Mouse (Mus musculus): Measurements from ENCODE around the gene Srcap. TPM values are rescaled to one million over a fixed set of nuclear protein-coding genes. Genes with fewer than 3 reads are reported as not detected.
"Not testable (repeated sequence)": the region's sequence is repeated elsewhere in the genome, so short reads cannot be mapped to it uniquely, and the experiment has no call there.

Srcap gene
- total RNA-seq (2022), result 10 to 100 TPM; 51.8 to 60.5 (median 55.2) TPM

DNA sequence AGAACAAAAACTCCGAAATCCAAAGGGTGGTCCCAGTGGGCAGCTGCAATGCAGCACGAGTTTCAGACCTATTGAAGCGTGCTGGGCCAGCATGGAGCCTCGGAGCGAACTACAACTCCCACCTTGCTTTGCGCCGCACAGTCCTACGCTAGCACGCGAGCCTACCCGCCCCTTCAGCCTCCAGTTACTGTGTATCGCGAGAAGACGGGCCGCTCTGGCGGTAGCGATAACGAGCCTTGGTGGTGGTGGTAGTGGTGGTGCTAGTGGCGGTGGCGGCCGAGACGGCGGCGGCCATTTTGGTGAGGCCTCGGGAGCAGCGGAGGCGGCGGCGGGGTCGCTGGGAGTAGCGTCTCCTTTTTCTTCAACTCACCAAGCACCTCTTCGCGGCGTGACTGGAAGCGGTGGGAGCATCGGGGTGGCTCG, at the start of gene Srcap:
Gene Srcap (plus strand): TSS at position 176 of the 423 bp plus-strand sequence.
- peak; percentile 96 for DNase-seq (ENCODE audit: low spot score)

DNA sequence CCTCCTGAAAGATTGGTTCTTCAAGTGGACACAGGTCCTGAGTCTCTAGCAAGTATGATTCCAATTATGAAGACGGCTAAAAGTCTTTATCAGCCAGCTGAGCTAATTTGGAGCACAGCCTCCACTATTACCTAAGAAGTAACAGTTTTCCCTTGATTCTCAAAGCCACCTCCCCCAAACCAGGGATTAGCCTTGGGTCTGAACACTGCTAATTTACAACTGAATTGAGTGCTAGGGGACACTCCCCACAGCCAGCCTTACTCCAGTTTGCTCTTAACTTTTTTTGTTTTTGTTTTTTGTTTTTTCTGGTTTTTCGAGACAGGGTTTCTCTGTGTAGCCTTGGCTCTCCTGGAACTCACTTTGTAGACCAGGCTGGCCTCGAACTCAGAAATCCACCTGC, 46.6 kb upstream of the Srcap start:
- DNase-seq (ENCODE audit: low spot score), result no peak

DNA sequence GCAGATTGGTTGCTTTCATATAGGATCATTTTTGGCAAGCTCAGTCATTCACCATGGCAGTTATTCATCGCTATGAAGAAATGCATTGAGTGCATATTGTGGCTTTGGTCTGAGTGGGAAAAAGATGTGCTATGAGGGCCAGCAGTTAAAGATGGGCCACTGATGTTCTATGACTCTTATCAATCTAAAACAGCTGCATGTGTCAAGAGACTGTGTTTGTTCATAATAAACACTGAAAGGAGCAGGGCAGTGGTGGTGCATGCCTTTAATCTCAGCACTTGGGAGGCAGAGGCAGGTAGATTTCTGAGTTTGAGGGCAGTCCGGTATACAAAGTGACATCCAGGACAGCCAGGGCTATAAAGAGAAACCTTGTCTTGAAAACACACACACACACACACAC, 46.1 kb upstream of the Srcap start:
- DNase-seq (ENCODE audit: low spot score), result not testable (repeated sequence)

DNA sequence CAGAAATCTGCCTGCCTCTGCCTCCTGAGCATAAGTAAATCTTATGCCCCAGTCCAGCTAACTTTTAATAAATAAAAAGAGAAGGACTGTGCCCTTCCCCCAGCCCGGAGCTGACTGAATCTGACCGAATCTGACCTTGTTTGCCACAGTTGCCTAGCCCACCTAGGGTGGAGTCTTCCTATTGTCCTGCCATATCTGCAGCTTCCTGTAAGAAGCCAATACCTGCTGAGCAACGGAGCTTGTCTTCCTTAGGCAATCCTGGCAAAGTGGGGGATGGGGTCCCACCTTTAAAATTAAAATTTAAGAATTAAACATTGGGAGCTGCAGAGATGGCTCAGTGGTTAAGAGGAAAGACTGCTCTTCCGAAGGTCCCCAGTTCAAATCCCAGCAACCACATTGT, 45.2 kb upstream of the Srcap start:
- DNase-seq (ENCODE audit: low spot score), result no peak

DNA sequence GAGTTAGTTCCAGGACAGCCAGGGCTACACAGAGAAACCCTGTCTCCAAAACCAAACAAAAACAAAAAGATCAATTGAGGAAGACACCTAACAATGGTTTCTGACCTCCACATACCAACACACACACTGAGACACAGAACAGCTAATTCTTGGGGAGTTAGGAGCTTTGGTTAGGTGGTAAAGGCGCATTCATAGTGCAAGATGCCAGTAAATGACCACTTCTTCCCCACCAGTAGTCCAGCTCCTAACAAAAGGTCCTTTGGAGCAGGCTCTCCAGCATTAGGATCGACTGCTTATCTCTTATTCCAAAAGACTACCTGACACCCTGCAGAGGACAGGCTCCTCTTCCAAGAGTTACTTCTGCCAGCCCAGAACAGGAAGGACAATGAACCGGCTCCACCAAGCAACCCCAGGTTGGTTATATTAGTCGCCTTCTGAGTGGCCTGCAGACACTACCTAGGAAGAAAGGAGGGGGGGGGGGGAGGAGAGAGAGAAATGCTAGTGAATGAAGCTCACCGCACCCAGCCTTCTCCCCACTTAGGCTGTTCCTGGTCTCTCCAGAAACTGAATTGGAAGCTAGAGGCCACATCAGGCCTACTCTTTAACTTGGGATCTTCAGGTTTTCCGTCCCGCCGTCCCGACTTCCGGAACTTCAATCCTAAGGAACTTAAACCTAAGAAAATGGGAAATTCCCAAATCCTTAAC, 41.6 kb upstream of the Srcap start:
- DNase-seq (ENCODE audit: low spot score), result peak; percentile 23

DNA sequence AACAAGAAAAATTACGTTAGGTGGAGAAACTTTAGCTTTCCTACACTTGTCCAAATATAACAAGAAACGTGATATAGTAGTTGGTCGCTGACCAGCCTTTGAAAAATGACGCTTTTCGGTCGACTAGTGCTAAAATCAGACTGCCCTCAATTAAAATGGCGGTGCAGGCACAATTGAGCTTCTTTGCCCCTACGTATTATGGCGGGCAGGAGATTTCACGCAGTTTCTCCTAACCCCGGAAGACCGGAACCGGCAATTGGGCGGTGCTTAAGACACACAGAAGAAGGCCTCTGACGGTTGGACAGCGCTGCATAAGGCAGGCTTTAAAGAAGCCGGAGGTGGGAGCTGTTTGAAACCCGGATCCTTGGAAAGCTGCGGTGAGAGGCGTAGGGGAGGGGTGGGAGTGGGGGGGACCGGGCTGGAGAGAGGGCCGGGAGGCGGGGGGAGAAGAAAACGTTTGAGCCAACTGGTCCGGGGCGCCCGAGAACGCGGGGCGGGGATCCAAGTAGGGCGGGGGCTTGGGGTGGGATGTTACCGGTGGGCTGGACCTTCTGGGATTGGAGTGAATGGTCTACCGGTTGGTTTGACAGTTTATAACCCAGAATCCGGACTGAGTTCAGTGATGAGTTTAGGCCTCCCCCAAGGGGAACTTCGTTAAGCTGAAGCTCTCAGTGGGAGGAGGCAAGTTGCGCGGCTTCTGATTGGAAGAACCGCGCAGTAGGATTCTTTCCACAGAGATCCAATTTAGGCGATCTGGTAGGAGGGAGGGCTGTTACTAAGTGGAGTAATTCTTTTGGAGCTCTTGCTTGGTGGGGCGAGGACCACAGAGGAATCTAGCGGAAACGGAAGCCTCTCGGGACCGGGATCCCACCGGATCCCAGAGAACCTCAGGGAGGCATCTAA, 40.8 kb upstream of the Srcap start:
- DNase-seq (ENCODE audit: low spot score), result peak; percentile 96

DNA sequence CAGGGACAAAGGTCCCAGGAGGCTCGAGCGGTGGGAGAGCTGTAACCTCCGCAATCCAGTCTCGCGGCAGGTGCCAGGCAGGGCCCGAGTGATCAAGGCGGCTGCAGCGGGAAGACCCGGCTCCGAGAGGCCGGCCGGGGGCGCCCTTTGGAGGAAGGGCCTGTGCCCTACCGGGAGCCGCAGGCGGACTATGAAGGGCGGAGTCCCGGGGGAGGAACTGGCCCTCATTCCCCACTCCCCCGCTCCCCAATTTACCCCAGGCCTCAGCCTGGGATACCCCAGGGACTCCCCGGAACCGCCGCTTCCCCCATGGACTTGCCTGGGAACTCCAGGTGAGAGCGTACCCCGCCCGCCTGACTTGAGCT, 40.2 kb upstream of the Srcap start:
- DNase-seq (ENCODE audit: low spot score), result no peak

DNA sequence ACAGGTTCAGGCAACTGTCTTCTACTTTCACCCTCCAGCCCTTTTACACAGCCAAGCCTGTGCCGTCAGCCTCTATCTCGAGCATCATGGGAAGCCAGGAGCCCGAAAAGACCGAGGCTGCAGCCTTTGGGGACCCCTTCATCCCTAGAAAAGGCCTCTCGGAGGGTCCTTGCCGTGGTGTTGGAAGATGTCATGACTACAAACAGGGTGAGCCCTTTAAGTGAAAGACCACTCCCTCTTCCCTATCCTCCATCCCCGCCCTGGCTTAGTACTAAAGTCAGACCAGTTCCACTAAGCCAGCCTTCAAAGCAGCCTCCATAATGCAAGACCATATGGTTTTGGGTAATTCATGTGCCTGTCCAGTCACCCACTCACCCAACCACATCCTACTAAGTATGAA, 39.7 kb upstream of the Srcap start:
- DNase-seq (ENCODE audit: low spot score), result no peak

DNA sequence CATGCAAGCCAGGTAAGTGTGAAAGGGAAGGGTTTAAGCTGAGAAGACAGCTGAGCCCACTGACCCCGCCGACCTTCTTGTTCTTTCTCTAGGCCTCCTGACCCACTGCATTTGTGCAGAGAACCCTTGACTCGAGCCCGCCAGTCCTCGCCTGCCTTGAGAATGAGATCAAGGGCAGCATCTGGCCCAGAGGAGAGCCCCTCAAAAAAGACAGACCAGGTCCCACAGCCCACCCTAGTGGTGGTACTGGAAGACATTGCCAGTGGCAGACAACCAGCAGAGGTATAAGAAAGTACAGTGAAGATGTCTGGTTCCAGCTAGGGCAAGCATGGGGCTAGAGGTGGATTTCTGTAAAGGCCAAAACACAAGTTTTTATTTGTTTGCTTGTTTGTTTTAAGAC, 38.1 kb upstream of the Srcap start:
- DNase-seq (ENCODE audit: low spot score), result no peak

DNA sequence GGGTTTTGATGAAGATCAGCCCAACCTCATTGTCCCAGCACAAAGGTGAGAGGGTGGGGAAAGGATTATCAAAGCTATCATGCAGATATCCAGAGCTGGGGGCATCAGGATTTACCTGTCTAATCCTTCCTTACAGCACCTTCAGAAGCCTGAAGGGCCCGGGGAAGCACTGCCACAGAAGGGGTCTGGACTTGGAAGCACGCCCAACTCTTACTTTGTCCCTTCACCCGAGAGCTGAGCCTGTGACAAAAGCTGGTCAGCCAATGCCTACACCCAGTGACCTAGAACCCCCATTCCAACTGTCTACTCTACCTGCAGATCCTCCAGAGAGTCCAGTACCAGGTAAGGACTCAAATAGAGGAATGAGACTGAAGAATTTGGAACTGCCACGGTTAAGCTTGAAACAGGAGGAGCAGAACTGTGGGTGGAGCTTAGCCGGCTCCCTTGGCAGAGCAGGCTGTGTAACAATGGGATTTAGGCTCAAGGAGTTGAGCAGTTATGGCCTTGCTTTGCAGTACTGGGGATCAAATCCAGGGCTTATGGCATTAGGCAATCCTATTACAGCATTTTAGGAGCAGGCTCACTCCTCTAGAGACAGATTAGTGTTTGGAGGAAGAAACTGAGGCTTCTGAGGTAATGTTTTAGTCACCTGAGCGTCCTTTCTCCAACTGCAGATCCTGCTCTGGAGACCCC, 37.3 kb upstream of the Srcap start:
- no peak for DNase-seq (ENCODE audit: low spot score)

DNA sequence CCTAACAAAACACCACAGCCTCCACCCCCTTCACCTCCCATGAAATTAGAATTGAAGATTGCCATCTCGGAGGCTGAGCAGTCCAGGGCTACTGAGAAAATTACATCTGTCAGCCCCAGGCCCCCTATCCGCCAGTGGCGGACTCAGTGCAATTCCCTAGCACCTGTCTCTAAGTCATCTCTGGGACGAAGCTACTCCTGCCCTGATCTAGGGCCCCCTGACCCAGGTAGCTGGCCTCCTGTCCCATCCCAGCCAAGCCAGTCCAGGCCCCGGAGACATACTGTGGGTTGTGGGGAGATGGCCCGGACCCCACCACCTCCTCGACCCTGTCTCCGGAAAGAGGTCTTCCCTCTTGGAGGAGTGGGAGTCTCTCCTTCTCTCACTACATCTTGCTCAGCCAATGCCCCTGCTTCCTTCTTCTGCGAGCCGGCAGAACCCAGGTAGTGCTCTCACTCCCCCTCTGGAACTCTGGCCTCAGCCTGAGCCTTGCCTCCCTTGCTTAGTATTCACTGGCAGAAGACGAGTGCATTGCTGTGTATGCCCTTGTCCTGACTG, 36.5 kb upstream of the Srcap start:
- DNase-seq (ENCODE audit: low spot score), result no peak

DNA sequence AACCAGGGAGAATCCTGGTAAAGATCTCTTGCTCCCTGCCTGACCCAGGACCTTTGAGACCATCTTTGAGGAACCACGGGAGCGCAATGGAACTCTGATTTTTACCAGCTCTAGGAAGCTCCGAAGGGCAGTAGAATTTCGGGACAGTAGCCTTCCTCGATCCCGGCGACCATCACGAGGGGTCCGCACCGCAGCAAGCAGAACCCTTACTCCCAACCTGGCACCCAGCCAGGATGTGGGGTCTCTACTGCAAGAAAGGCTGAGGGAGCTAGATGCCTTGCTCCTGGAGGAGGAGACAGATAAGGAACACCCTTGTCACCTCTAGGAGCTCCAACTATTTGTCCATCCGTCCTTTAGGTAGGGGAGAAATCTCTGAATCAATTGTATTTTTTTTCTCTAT, 35.4 kb upstream of the Srcap start:
- DNase-seq (ENCODE audit: low spot score), result no peak

DNA sequence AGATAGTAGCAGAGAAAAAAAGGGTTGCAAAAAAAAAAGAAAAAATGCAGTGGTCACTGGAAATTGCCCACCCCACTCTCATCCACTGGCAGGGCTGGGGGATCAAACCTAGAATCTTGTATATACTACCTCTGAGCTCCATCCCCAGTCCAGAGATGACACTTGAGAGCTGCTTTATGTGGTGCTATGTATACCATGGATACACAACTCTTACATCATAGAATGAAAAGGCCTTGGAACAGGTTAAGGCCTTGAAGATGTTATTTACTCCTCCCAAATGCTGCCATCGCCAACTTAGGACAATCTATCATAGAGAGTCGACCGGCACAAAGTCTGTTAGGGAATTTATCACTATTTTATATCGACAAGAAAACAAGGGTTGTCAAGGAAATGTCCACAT, 34.9 kb upstream of the Srcap start:
- DNase-seq (ENCODE audit: low spot score), result no peak

DNA sequence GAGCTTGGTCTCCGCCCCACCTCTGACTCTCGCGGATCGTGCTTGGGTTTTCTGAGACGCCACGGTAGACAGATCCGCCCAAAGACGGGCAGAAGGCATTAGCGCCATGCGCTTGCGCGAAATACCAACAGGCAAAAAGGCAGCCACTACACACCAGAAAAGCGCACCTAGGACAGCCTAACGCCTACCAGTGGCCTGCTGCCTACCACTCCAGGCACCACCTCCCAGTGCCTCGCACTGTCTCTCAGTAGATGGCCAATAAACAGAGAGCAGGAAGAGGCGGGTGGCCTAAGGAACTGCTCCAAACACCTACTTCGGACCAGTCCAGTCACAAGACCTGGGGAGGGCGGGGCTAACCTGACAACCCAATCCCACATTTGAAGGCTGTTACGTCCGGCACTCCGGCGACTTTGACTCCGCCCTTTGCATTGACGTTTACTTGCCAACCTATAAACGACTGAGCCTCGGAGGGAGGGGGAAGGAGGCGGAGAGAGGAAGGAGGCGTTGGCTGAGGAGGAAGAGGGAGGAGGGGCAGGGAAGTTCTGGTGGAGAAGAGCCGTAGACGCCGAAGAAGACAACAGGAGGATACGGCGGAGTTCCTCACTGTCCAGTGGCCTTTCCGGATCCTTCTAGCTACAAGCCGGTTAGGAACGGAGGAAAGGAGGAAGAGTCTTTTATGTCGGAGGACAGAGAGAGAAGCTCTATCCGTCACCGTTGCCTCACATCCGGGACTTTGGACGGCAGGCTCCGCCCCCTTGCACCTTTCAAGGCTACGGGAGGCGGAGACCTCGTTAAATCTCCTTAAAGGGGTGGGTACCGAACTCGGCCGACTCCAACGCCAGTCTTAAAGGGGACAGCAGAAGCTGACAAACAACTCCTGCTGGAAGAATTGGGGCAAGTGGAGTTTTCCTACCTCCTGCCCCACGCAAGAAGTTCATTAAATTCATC, 33.8 kb upstream of the Srcap start:
- peak; percentile 100 for DNase-seq (ENCODE audit: low spot score)

DNA sequence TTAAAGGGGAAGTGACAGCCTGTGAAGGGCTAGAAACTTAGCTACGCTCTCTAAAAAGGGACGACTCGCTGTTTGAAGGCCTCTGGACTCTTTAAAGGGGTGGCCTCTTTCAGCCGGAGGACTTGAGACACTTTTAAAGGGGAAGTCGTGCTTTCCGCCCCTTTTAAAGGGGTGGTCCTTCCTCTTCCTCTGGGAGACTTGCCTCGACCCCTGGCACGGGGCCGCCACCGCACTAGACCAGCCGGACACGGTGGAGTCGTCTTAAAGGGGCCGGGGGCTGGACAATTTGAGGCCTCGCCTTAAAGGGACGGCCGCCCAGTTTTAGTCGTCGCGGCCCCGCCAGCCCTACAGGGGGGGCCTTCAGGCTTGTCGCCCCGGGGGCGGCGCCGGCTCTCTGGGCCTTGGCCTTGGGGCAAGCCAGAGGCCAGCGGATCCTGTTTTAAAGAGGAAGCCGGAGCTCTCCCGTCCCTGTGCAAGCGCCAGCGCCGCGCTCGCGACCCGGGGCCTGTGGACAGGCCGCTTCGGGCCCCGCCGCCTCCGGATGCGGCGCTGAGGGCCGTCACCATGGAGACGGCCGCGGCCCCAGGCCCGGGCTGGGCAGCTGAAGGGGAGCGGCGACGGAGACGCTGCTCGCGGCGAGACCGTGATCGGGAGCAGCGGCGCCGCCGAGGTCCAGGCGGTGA, 33.0 kb upstream of the Srcap start, which contains the start of gene Fbrs:
Gene Fbrs (plus strand): TSS at position 565 of the 683 bp plus-strand sequence.
- DNase-seq (ENCODE audit: low spot score), result peak; percentile 99

DNA sequence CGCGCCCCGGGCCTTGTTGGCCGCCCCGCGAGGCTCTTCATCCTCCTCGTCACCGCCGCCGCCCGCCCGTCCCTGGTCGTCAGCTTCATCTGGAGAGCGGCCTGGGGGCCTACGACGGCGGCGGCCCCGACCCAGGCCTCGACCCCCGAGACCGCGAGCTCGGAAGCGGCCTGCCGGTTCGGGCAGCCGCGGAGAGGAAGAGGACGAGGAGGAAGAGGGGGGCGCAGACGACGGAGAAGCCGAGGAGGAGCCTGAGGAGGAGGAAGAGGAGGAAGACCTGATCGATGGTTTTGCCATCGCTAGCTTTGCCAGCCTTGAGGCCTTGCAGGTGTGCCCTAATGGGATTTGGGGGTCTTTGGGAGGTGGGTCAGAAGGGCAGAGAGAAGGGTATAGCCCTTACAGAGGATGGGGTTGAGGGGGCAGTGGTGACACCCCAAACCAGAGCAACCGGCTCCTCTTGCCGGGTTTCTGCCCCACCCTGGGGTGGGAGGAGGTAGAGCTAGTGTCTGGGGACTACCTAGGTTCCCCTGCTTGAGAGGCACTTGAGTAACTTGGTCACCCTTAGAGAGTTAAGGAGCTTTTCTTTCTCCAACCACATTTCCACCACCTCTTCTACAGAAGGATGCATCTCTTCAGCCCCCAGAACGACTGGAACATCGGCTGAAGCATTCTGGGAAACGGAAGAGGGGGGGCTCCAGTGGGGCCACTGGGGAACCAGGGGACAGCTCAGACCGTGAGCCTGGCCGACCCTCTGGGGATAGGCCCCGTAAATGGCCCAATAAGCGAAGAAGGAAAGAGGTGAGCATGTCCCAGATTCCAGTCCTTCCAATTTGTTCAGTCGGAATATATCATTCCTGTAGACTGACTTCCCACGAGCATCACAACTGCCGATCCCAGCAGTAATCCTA, 32.2 kb upstream of the Srcap start:
- peak; percentile 19 for DNase-seq (ENCODE audit: low spot score)

DNA sequence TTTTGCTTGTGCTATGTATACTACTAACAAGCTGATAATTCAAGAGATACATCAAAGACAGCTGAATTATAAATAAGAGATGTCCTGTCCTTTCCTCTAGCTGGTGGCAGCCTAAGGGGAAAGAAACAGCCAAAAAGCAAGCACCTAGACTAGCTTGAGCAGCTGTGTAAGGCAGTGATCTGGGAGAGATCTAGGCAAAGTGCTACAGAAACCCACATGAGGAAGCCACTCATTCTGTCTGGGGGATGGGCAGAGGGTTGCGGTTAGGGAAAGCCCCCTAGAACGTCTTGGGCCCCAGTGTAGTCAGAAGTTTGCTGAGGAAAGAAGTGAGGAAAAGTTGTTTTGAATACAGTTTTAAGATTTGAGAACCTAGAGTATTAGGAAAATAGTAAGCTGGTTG, 31.5 kb upstream of the Srcap start:
- no peak for DNase-seq (ENCODE audit: low spot score)

DNA sequence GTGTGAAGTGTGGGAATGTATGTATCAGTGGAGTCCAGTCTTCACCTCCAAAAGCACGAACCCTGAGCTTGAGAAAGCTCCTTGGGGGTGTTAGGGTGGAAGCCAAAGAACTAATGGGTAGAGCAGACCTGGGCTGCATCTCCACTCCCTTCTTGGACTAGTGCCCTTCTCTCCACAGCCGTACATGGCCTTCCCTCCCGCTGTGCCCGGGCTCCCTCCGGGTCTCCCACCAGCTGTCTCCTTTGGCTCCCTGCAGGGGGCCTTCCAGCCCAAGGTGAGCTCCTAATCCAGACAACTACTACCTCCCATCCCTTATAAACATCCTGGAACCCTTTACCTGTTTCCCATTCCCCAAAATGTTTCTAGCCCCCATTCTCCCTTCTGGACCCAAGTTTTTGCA, 26.4 kb upstream of the Srcap start:
- no peak for DNase-seq (ENCODE audit: low spot score)

DNA sequence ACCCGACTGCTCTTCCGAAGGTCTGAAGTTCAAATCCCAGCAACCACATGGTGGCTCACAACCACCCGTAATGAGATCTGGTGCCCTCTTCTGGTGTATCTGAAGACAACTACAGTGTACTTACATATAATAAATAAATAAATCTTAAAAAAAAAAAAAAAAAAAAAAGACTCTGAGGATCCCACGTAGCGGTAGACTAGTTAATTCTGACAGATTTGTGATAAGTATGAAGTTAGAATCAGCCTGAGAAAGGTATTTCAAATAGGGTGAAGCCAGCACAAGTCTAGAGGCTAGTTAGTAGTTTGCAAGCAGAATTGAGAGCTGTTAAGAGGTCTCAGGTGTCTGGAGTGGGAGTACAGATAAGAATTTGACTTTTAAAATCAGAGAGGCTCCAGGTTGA, 23.4 kb upstream of the Srcap start:
- DNase-seq (ENCODE audit: low spot score), result not testable (repeated sequence)

Measured in heart, adult 8-10 months (tissue).